Mouse (Mus musculus): ENCODE measurements around the gene Tspan15. TPM values are rescaled to one million over a fixed set of nuclear protein-coding genes. Genes with fewer than 3 reads are reported as not detected.

Tspan15 gene
- 17.8 to 18.7 TPM (median 18.5 TPM) in 4 replicates for total RNA-seq (2023)

GRCm38 (mm10) chr10:62230708-62231394 lies at the start of gene Tspan15:
Tspan15 (minus strand) TSS chr10:62231251.

GRCm38 (mm10) chr10:62252000-62252488 lies 21.0 kb upstream of the Tspan15 start, which contains the start of gene Tacr2:
Tacr2 (plus strand) TSS chr10:62252438.

GRCm38 (mm10) chr10:62143820-62144219 lies 87.2 kb downstream of the Tspan15 start, which contains the start of gene Fam241b:
Fam241b (minus strand) TSS chr10:62143920.

Other genes with a start within 250 kb of the Tspan15 start
- not detected in 4 replicates for gene Neurog3, start 98.2 kb downstream of the Tspan15 start, total RNA-seq (2023)
- 2.5 to 4.7 TPM (median 2.9 TPM) in 4 replicates for gene Fam241b, start 87.3 kb downstream of the Tspan15 start, total RNA-seq (2023)
- not detected in 4 replicates for gene Tacr2, start 21.2 kb upstream of the Tspan15 start, total RNA-seq (2023)
- 32.2 to 37.0 TPM (median 33.7 TPM) in 4 replicates for gene Hk1, start 148.7 kb upstream of the Tspan15 start, total RNA-seq (2023)
- gene Hkdc1, start 191.2 kb upstream of the Tspan15 start, total RNA-seq (2023), result not detected in 4 replicates
- 0.31 to 0.72 TPM (median 0.64 TPM) in 4 replicates for gene 4930507D05Rik, start 218.2 kb upstream of the Tspan15 start, total RNA-seq (2023)
- gene Supv3l1, start 218.5 kb upstream of the Tspan15 start, total RNA-seq (2023), result 25.9 to 30.0 TPM (median 26.8 TPM) in 4 replicates

Data from B cell, adult 62 days (primary cell).